Mouse (Mus musculus) heart, adult 10 weeks (tissue): ENCODE measurements around the gene Hmgcs2. TPM values are rescaled to one million over a fixed set of nuclear protein-coding genes. Genes with fewer than 3 reads are reported as not detected.

Experiments used
- polyA plus RNA-seq: library from polyadenylated mRNA; stranded (reverse); fragments of 350-450 nt; fragmentation: Illumina TruSeq; extraction: RNeasy Lipid Tissue Mini Kit (QIAGEN cat#74804); gene quantifications from one replicate; pipeline ENCODE4 v1.2.3, GENCODE M21; 2014; ENCODE audit warnings: low read depth, low replicate concordance

Hmgcs2 gene
- polyA plus RNA-seq: 15.2 TPM

GRCm38 (mm10) chr3:98280204-98280932 is at the start of gene Hmgcs2:
Gene Hmgcs2 (plus strand): TSS chr3:98280435.

GRCm38 (mm10) chr3:98339706-98340109 is 59.5 kb downstream of the Hmgcs2 start, which contains the start of gene Phgdh:
Gene Phgdh (minus strand): TSS chr3:98339990.

Other genes with a start within 250 kb of the Hmgcs2 start
- not detected for gene Adam30, start 119.8 kb upstream of the Hmgcs2 start, polyA plus RNA-seq
- not detected for gene Reg4, start 58.3 kb upstream of the Hmgcs2 start, polyA plus RNA-seq
- 2.9 TPM for gene Phgdh, start 59.6 kb downstream of the Hmgcs2 start, polyA plus RNA-seq
- 10.0 TPM for gene Zfp697, start 102.0 kb downstream of the Hmgcs2 start, polyA plus RNA-seq
- not detected for gene Gm4450, start 176.7 kb downstream of the Hmgcs2 start, polyA plus RNA-seq
- gene Hsd3b4, start 230.1 kb downstream of the Hmgcs2 start, polyA plus RNA-seq: not detected